Comparison of ENCODE assay signal across 7 mouse cellular contexts in the genomic region with DNA sequence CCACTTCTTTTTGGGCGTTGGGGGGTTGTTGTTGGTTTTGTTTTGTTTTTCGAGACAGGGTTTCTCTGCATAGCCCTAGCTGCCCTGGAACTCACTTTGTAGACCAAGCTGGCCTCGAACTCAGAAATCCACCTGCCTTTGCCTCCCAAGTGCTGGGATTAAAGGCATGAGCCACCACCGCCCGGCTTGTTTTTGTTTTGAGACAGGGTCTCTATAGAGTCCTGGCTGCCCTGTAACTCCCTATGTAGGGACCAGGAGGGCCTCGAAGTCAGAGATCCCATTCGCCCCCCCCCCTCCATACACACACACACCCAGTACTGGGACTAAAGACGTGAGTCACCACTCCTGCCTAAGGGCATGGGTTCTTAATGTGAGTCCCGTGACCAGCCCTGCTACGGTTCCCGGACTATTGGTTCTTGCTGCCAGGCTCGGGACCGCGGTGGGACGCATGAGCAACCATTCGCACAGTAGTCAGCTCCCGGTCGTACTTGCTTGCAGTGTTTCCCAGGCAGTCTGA. TPM values are rescaled to one million over a fixed set of nuclear protein-coding genes. Genes with fewer than 3 reads are reported as not detected.
A peak's percentile ranks its signal among the peaks of the same experiment; 100 is the strongest.
DNase-seq lines count a peak whose midpoint lies in the region; ATAC-seq and TF ChIP-seq lines count a peak whose summit lies in the region.

No protein-coding gene starts in this region.

- 2% methylated on average over 18 of the region's 18 CpGs for WGBS in forebrain, postnatal 0 days
- WGBS in liver, embryonic 15.5 days (ENCODE audit: insufficient replicate concordance), result under 1% methylated on average over 18 of the region's 18 CpGs

- peak; percentile 90 for DNase-seq in Muller cell, postnatal 12 days (ENCODE audit: inconsistent ontology term)
- DNase-seq in cerebellum, adult 11-12 months, result peak; percentile 63
- DNase-seq in forebrain, postnatal 0 days, result peak; percentile 10
- peak; percentile 56 for DNase-seq in induced T-regulatory cell, adult 2 months (ENCODE audit: low read depth)
- peak; percentile 66 for DNase-seq in neural tube, embryonic 10.5 days (ENCODE audit: extremely low spot score, low spot score)
- DNase-seq in thymus, postnatal 0 days (ENCODE audit: low spot score), result peak; percentile 33

- TF ChIP-seq CTCF in forebrain, postnatal 0 days (IDR thresholded peaks at IDR 0.05; ENCODE audit: low read depth), result no peak

- H3K27ac ChIP-seq in forebrain, postnatal 0 days (ENCODE audit: low read depth, low read length), result no peak overlapping the region
- H3K27ac ChIP-seq in liver, embryonic 15.5 days (replicated peaks), result peak overlapping the region; percentile 98

- peak; percentile 0; the same call in 1 of the 2 replicates for ATAC-seq in forebrain, postnatal 0 days
- peak; percentile 10 for ATAC-seq in liver, embryonic 15.5 days (ENCODE audit: insufficient read depth)

- peaks cover 3% of the 10 kb centered on the region; the same call in 1 of the 2 replicates for H3K4me1 ChIP-seq in forebrain, postnatal 0 days (ENCODE audit: insufficient read depth)
- H3K4me1 ChIP-seq in liver, embryonic 15.5 days (replicated peaks), result peaks cover 42% of the 10 kb centered on the region

- peak overlapping the region; percentile 82 for H3K4me3 ChIP-seq in forebrain, postnatal 0 days (ENCODE audit: low read depth, low read length)
- H3K4me3 ChIP-seq in liver, embryonic 15.5 days (replicated peaks), result peak overlapping the region; percentile 93

- H3K36me3 ChIP-seq in forebrain, postnatal 0 days (ENCODE audit: insufficient read depth), result no peaks in the 10 kb centered on the region
- peaks cover 16% of the 10 kb centered on the region for H3K36me3 ChIP-seq in liver, embryonic 15.5 days (replicated peaks)

- peaks cover 7% of the 10 kb centered on the region; the same call in 1 of the 2 replicates for H3K27me3 ChIP-seq in forebrain, postnatal 0 days (ENCODE audit: insufficient read depth, low read length)
- peaks cover 24% of the 10 kb centered on the region for H3K27me3 ChIP-seq in liver, embryonic 15.5 days

- no peak overlapping the region for H3K9ac ChIP-seq in forebrain, postnatal 0 days
- H3K9ac ChIP-seq in liver, embryonic 15.5 days, result peak overlapping the region; percentile 60

- H3K4me2 ChIP-seq in forebrain, postnatal 0 days (ENCODE audit: low read depth), result peak overlapping the region; percentile 89
- peak overlapping the region; percentile 98 for H3K4me2 ChIP-seq in liver, embryonic 15.5 days

- no peaks in the 10 kb centered on the region for H3K9me3 ChIP-seq in forebrain, postnatal 0 days (ENCODE audit: low read length)
- no peaks in the 10 kb centered on the region for H3K9me3 ChIP-seq in liver, embryonic 15.5 days (replicated peaks)

RNA-seq across cellular contexts. Expression of a gene that starts 0.8 kb away (rescaled TPM):
- 6.3 and 9.1 TPM in 2 replicates for total RNA-seq in forebrain, postnatal 0 days (2014; rRNA removed)
- 3.1 and 4.1 TPM in 2 replicates for polyA plus RNA-seq in forebrain, postnatal 0 days (2015; fragmentation: Nextera tagmentation; extraction: Ambion mirVana)
- polyA plus RNA-seq in liver, embryonic 15.5 days (2015; fragmentation: Nextera tagmentation; extraction: Ambion mirVana), result 20.6 and 22.1 TPM in 2 replicates
- 22.0 and 24.0 TPM in 2 replicates for polyA plus RNA-seq in thymus, postnatal 0 days (2015; fragmentation: Nextera tagmentation; extraction: Ambion mirVana)

RNA-seq across cellular contexts. Expression of a gene that starts 7.8 kb away (rescaled TPM):
- 34.3 and 37.7 TPM in 2 replicates for total RNA-seq in forebrain, postnatal 0 days (2014; rRNA removed)
- polyA plus RNA-seq in forebrain, postnatal 0 days (2015; fragmentation: Nextera tagmentation; extraction: Ambion mirVana), result 34.2 and 41.1 TPM in 2 replicates
- polyA plus RNA-seq in liver, embryonic 15.5 days (2015; fragmentation: Nextera tagmentation; extraction: Ambion mirVana), result 10.0 and 11.3 TPM in 2 replicates
- polyA plus RNA-seq in thymus, postnatal 0 days (2015; fragmentation: Nextera tagmentation; extraction: Ambion mirVana), result 6.5 and 6.9 TPM in 2 replicates

RNA-seq across cellular contexts. Expression of a gene that starts 24.6 kb away (rescaled TPM):
- total RNA-seq in forebrain, postnatal 0 days (2014; rRNA removed), result 1.4 and 2.6 TPM in 2 replicates
- polyA plus RNA-seq in forebrain, postnatal 0 days (2015; fragmentation: Nextera tagmentation; extraction: Ambion mirVana), result 1.0 and 1.5 TPM in 2 replicates
- polyA plus RNA-seq in liver, embryonic 15.5 days (2015; fragmentation: Nextera tagmentation; extraction: Ambion mirVana), result 7.1 and 8.1 TPM in 2 replicates
- polyA plus RNA-seq in thymus, postnatal 0 days (2015; fragmentation: Nextera tagmentation; extraction: Ambion mirVana), result 3.1 and 3.8 TPM in 2 replicates

Comparison
In these comparisons a context has a peak if more than half of its experiments do, and no peak if none do; other contexts are left out.
1. DNase-seq: peak in every context shown above with its lines; median percentile 90 in Muller cell, postnatal 12 days; 66 in neural tube, embryonic 10.5 days; 63 in cerebellum, adult 11-12 months; 56 in induced T-regulatory cell, adult 2 months; 33 in thymus, postnatal 0 days; 10 in forebrain, postnatal 0 days.